Mouse (Mus musculus): Measurements from ENCODE around the gene Mettl7a3. TPM values are rescaled to one million over a fixed set of nuclear protein-coding genes. Genes with fewer than 3 reads are reported as not detected.
"Not testable (repeated sequence)": the region's sequence is repeated elsewhere in the genome, so short reads cannot be mapped to it uniquely, and the experiment has no call there.

Gene Mettl7a3
- polyA plus RNA-seq, 1 experiment from 2014 or later: not detected

GRCm38 (mm10) chr15:100377847-100378505, 43.2 kb downstream of the Mettl7a3 start:
- H3K9me3 ChIP-seq: not testable (repeated sequence)

GRCm38 (mm10) chr15:100379658-100380057, 44.9 kb downstream of the Mettl7a3 start:
- Histone ChIP-seq H3K27ac (no peak overlapping the region), H3K27me3 (ENCODE audit: poor library complexity, severe bottlenecking) (no peaks in the 10 kb centered on the region), H3K4me1 (no peaks in the 10 kb centered on the region; the same call in 1 of the 2 replicates), H3K9me3 (no peaks in the 10 kb centered on the region), H3K4me3 (no peak overlapping the region), H3K36me3 (replicated peaks) (no peaks in the 10 kb centered on the region)
- no peak for DNase-seq (ENCODE audit: extremely low spot score, low spot score)
- WGBS: 88% methylated on average over 8 of the region's 8 CpGs

More at GRCm38 (mm10) chr15:100377847-100378505, 43.2 kb downstream of the Mettl7a3 start:
- not testable (repeated sequence) for DNase-seq (ENCODE audit: extremely low spot score, low spot score); H3K4me1 ChIP-seq; H3K4me3 ChIP-seq; H3K27me3 ChIP-seq (ENCODE audit: poor library complexity, severe bottlenecking); H3K27ac ChIP-seq; H3K36me3 ChIP-seq (replicated peaks)
- 41% methylated on average over 4 of the region's 9 CpGs for WGBS

GRCm38 (mm10) chr15:100380104-100380503, 45.4 kb downstream of the Mettl7a3 start:
- Histone ChIP-seq H3K27me3 (ENCODE audit: poor library complexity, severe bottlenecking) (no peaks in the 10 kb centered on the region), H3K27ac (no peak overlapping the region), H3K9me3 (no peaks in the 10 kb centered on the region), H3K36me3 (replicated peaks) (no peaks in the 10 kb centered on the region), H3K4me1 (no peaks in the 10 kb centered on the region; the same call in 1 of the 2 replicates), H3K4me3 (no peak overlapping the region)
- 71% methylated on average over 2 of the region's 2 CpGs for WGBS
- no peak for DNase-seq (ENCODE audit: extremely low spot score, low spot score)

GRCm38 (mm10) chr15:100385705-100386104, 51.0 kb downstream of the Mettl7a3 start:
- H3K27me3 ChIP-seq (ENCODE audit: poor library complexity, severe bottlenecking): no peaks in the 10 kb centered on the region
- no peaks in the 10 kb centered on the region for H3K36me3 ChIP-seq (replicated peaks)
- WGBS: 95% methylated on average over 9 of the region's 9 CpGs
- no peaks in the 10 kb centered on the region for H3K9me3 ChIP-seq
- no peak overlapping the region for H3K4me3 ChIP-seq
- DNase-seq (ENCODE audit: extremely low spot score, low spot score): no peak
- no peak overlapping the region for H3K27ac ChIP-seq
- H3K4me1 ChIP-seq: peaks cover 13% of the 10 kb centered on the region

- H3K4me1 ChIP-seq: peaks cover 13% of the 10 kb centered on the region
- no peak for DNase-seq (ENCODE audit: extremely low spot score, low spot score)
- no peak overlapping the region for H3K27ac ChIP-seq
- peaks cover 5% of the 10 kb centered on the region; the same call in 1 of the 2 replicates for H3K36me3 ChIP-seq (replicated peaks)
- H3K27me3 ChIP-seq (ENCODE audit: poor library complexity, severe bottlenecking): no peaks in the 10 kb centered on the region
- WGBS: 97% methylated on average over 17 of the region's 17 CpGs
- no peak overlapping the region for H3K4me3 ChIP-seq
- H3K9me3 ChIP-seq: no peaks in the 10 kb centered on the region
Measured at GRCm38 (mm10) chr15:100387544-100388223, 53.0 kb downstream of the Mettl7a3 start.

- Histone ChIP-seq H3K36me3 (replicated peaks) (peaks cover 11% of the 10 kb centered on the region), H3K27me3 (ENCODE audit: poor library complexity, severe bottlenecking) (no peaks in the 10 kb centered on the region), H3K4me1 (peaks cover 13% of the 10 kb centered on the region), H3K27ac (no peak overlapping the region), H3K9me3 (no peaks in the 10 kb centered on the region), H3K4me3 (no peak overlapping the region)
- WGBS: 94% methylated on average over 16 of the region's 16 CpGs
- DNase-seq (ENCODE audit: extremely low spot score, low spot score): no peak
Measured at GRCm38 (mm10) chr15:100388224-100388835, 53.6 kb downstream of the Mettl7a3 start.

GRCm38 (mm10) chr15:100388886-100389285, 54.2 kb downstream of the Mettl7a3 start:
- no peak overlapping the region for H3K27ac ChIP-seq
- WGBS: 68% methylated on average over 9 of the region's 9 CpGs
- DNase-seq (ENCODE audit: extremely low spot score, low spot score): no peak

More at GRCm38 (mm10) chr15:100388886-100389285, 54.2 kb downstream of the Mettl7a3 start:
- H3K4me1 ChIP-seq: peaks cover 13% of the 10 kb centered on the region
- no peaks in the 10 kb centered on the region for H3K9me3 ChIP-seq
- H3K36me3 ChIP-seq (replicated peaks): peaks cover 17% of the 10 kb centered on the region
- H3K27me3 ChIP-seq (ENCODE audit: poor library complexity, severe bottlenecking): no peaks in the 10 kb centered on the region
- no peak overlapping the region for H3K4me3 ChIP-seq

Other genes starting within 250 kb of the Mettl7a3 start
- gene Atf1, start 107.1 kb upstream of the Mettl7a3 start, polyA plus RNA-seq (2016; fragmentation: Nextera tagmentation; extraction: Ambion mirVana): 41.4 and 42.7 TPM in 2 replicates
- not detected in 2 replicates for gene Tmprss12, start 54.1 kb upstream of the Mettl7a3 start, polyA plus RNA-seq (2016; fragmentation: Nextera tagmentation; extraction: Ambion mirVana)
- 3.8 and 3.9 TPM in 2 replicates for gene Mettl7a1, start 30.8 kb upstream of the Mettl7a3 start, polyA plus RNA-seq (2016; fragmentation: Nextera tagmentation; extraction: Ambion mirVana)
- gene Methig1, start 18.2 kb downstream of the Mettl7a3 start, polyA plus RNA-seq (2016; fragmentation: Nextera tagmentation; extraction: Ambion mirVana): not detected in 2 replicates
- gene Mettl7a2, start 18.3 kb downstream of the Mettl7a3 start, polyA plus RNA-seq (2016; fragmentation: Nextera tagmentation; extraction: Ambion mirVana): not detected in 2 replicates
- gene Higd1c, start 29.6 kb downstream of the Mettl7a3 start, polyA plus RNA-seq (2016; fragmentation: Nextera tagmentation; extraction: Ambion mirVana): not detected in 2 replicates
- gene Gm5475, start 87.2 kb downstream of the Mettl7a3 start, polyA plus RNA-seq (2016; fragmentation: Nextera tagmentation; extraction: Ambion mirVana): 0.05 TPM in 1 of 2 replicates, not detected in the other
- gene Slc11a2, start 90.1 kb downstream of the Mettl7a3 start, polyA plus RNA-seq (2016; fragmentation: Nextera tagmentation; extraction: Ambion mirVana): 29.2 and 29.4 TPM in 2 replicates
- gene Letmd1, start 134.1 kb downstream of the Mettl7a3 start, polyA plus RNA-seq (2016; fragmentation: Nextera tagmentation; extraction: Ambion mirVana): 39.5 and 41.3 TPM in 2 replicates
- 17.0 and 17.2 TPM in 2 replicates for gene Csrnp2, start 160.6 kb downstream of the Mettl7a3 start, polyA plus RNA-seq (2016; fragmentation: Nextera tagmentation; extraction: Ambion mirVana)
- 31.4 and 33.4 TPM in 2 replicates for gene Tfcp2, start 217.1 kb downstream of the Mettl7a3 start, polyA plus RNA-seq (2016; fragmentation: Nextera tagmentation; extraction: Ambion mirVana)

Measured in forebrain, embryonic 10.5 days (tissue).